Mouse (Mus musculus): ENCODE measurements at regions not wholly inside any gene's neighbourhood (a gene's known extent, or its start where the extent isn't known, plus 50 kb on each side); places are given as distances from the start of the nearest gene placed in this dataset.

DNA sequence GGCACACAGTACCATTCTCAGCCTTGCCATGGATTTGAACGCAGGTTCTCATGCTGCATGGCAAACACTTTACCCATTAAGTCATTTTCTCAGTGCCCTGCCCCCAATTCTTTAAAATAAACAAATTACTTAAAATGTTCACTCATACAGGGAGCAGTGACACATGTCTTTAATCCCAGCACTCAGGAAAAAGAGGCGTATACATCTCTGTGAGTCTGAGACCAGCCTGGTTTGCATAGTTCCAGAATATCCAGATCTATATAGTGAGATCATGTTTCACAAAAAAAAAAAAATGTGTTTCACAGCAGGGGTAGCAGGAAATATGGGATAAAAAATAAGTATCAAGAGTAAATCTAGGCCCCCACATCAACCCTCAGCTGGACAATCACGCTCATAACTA is 191.5 kb downstream of the Rps12 start:
- H3K4me3 ChIP-seq (ENCODE audit: low read depth, low read length): no peak overlapping the region
- no peak overlapping the region for H3K27ac ChIP-seq (ENCODE audit: low read length)
- H3K27me3 ChIP-seq (replicated peaks; ENCODE audit: insufficient read depth, low read length): no peaks in the 10 kb centered on the region
- no peaks in the 10 kb centered on the region for H3K9me3 ChIP-seq (ENCODE audit: low read length)
- WGBS: 61% methylated on average over 3 of the region's 3 CpGs
- DNase-seq (ENCODE audit: low spot score) (no peak), ATAC-seq (no peak)
- no peaks in the 10 kb centered on the region for H3K36me3 ChIP-seq (ENCODE audit: insufficient read depth, low read length)
- no peak overlapping the region for H3K4me2 ChIP-seq (replicated peaks; ENCODE audit: low read depth, low read length)
- no peak overlapping the region for H3K9ac ChIP-seq (replicated peaks; ENCODE audit: low read depth)
- TF ChIP-seq EP300 (IDR thresholded peaks at IDR 0.05) (no peak), CTCF (IDR thresholded peaks at IDR 0.05) (no peak)
- no peaks in the 10 kb centered on the region for H3K4me1 ChIP-seq (ENCODE audit: insufficient read depth, low read depth, low read length)

DNA sequence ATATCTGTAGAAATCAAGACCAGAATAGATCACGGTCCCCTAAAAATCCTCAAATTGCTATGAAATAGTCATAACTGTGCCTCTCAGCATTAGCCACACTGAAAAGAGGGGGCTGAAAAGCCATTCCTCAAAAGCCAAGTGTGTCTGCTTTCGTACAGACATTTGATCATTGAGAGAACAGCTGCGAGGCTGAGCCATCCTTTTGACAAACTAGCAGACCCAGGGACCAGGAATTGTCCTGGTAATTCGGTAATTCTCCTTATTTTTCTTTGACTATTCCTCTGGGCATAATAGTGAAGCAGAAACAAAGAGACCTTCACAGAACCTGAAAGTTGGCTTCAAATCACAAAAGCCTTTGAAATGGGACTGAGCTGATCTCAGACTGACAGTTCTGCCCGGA is 206.8 kb downstream of the Rps12 start:
- no peaks in the 10 kb centered on the region for H3K36me3 ChIP-seq (ENCODE audit: insufficient read depth, low read length)
- H3K27me3 ChIP-seq (replicated peaks; ENCODE audit: insufficient read depth, low read length): no peaks in the 10 kb centered on the region
- no peak overlapping the region for H3K9ac ChIP-seq (replicated peaks; ENCODE audit: low read depth)
- DNase-seq (ENCODE audit: low spot score) (no peak), ATAC-seq (no peak)
- no peak overlapping the region for H3K27ac ChIP-seq (ENCODE audit: low read length)
- H3K4me2 ChIP-seq (replicated peaks; ENCODE audit: low read depth, low read length): no peak overlapping the region
- WGBS: 77% methylated on average over 5 of the region's 5 CpGs
- H3K4me3 ChIP-seq (ENCODE audit: low read depth, low read length): no peak overlapping the region
- no peaks in the 10 kb centered on the region for H3K9me3 ChIP-seq (ENCODE audit: low read length)
- no peak for TF ChIP-seq CTCF (IDR thresholded peaks at IDR 0.05)
- TF ChIP-seq EP300 (IDR thresholded peaks at IDR 0.05): no peak
- no peaks in the 10 kb centered on the region for H3K4me1 ChIP-seq (ENCODE audit: insufficient read depth, low read depth, low read length)

DNA sequence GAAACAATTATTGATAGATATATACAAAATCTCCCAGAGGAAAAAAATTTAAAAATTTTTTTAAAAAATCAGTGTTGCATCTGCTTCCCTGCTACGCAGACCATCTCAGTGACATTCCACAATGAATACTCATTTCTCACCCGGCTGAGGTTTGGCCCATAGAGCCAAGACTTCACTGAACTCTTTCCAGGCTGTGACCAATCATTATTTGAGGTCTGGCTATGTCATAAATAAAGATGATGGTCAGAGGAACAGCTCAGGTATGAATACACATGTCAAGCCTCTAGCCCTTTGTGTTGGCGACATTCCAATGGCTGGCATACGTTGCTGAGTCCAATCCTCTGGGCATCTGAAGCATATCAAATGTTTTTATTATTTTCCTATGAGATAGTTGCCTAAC is 216.1 kb downstream of the Rps12 start:
- Histone ChIP-seq H3K36me3 (ENCODE audit: insufficient read depth, low read length) (no peaks in the 10 kb centered on the region), H3K9ac (replicated peaks; ENCODE audit: low read depth) (no peak overlapping the region), H3K4me3 (ENCODE audit: low read depth, low read length) (no peak overlapping the region), H3K4me2 (replicated peaks; ENCODE audit: low read depth, low read length) (no peak overlapping the region), H3K4me1 (ENCODE audit: insufficient read depth, low read depth, low read length) (no peaks in the 10 kb centered on the region), H3K9me3 (ENCODE audit: low read length) (no peaks in the 10 kb centered on the region), H3K27me3 (replicated peaks; ENCODE audit: insufficient read depth, low read length) (no peaks in the 10 kb centered on the region), H3K27ac (ENCODE audit: low read length) (no peak overlapping the region)
- DNase-seq (ENCODE audit: low spot score) (no peak), ATAC-seq (no peak)
- 75% methylated on average over 4 of the region's 4 CpGs for WGBS
- TF ChIP-seq CTCF (IDR thresholded peaks at IDR 0.05) (no peak), EP300 (IDR thresholded peaks at IDR 0.05) (no peak)

DNA sequence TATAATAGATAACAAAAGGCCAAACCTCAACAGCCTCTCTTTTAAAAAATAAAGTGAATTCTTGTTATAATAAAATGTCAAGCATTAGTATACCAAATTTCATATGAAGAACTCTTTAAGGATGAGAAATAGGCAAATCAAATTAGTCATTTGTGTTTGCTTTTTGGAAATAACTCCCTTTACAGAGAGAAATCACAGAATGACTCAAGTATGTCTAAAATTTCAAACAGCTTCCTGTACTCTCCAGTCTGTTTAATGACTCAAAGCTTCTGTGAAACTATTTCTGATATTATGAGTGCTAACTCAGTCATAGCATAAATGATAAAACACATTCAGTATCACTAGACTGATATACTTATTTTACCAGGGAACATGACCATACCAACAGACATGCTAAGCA is 217.7 kb downstream of the Rps12 start:
- DNase-seq (ENCODE audit: low spot score): no peak
- TF ChIP-seq EP300 (IDR thresholded peaks at IDR 0.05): no peak
- no peak for TF ChIP-seq CTCF (IDR thresholded peaks at IDR 0.05)

DNA sequence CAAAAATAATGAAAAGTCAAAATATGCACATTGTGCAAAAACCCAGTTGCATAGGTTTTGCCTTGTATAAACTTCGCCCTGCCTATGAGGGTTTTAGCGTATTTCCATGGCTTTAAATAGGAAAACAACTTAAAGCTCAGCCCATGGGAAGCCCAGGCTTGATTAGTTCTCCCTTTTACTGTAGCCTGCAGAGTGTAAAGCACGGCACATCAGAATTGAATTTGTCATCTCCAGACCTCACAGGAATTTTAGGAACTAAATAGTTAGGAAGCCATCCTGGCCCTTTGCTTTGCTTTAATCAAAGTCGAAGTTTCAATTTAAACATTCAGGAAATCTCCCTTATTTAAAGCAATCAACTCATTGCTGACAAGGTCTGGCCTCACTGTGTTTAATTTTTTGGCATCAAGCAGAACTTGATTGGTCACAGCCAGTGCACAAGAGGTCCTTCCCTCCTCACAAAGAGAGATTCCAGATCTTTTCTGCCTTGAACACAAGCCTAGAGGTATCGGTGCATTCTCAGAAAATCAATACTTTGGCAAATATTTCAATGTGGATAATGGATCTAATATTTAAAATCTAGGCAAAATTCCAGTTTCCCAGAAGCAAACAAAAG is 211.8 kb upstream of the Eya4 start:
- ATAC-seq (no peak), DNase-seq (ENCODE audit: low spot score) (no peak)
- H3K9ac ChIP-seq (replicated peaks; ENCODE audit: low read depth): no peak overlapping the region
- no peaks in the 10 kb centered on the region for H3K36me3 ChIP-seq (ENCODE audit: insufficient read depth, low read length)
- WGBS: 88% methylated on average over 5 of the region's 5 CpGs
- no peaks in the 10 kb centered on the region for H3K9me3 ChIP-seq (ENCODE audit: low read length)
- no peak for TF ChIP-seq EP300 (IDR thresholded peaks at IDR 0.05)
- TF ChIP-seq CTCF (IDR thresholded peaks at IDR 0.05): no peak
- no peak overlapping the region for H3K4me2 ChIP-seq (replicated peaks; ENCODE audit: low read depth, low read length)
- H3K4me1 ChIP-seq (ENCODE audit: insufficient read depth, low read depth, low read length): no peaks in the 10 kb centered on the region
- no peak overlapping the region for H3K4me3 ChIP-seq (ENCODE audit: low read depth, low read length)
- H3K27me3 ChIP-seq (replicated peaks; ENCODE audit: insufficient read depth, low read length): no peaks in the 10 kb centered on the region
- no peak overlapping the region for H3K27ac ChIP-seq (ENCODE audit: low read length)

More for the DNA sequence above, 217.7 kb downstream of the Rps12 start:
- H3K27me3 ChIP-seq (replicated peaks; ENCODE audit: insufficient read depth, low read length): no peaks in the 10 kb centered on the region
- H3K9ac ChIP-seq (replicated peaks; ENCODE audit: low read depth): no peak overlapping the region
- no peak overlapping the region for H3K4me2 ChIP-seq (replicated peaks; ENCODE audit: low read depth, low read length)
- H3K9me3 ChIP-seq (ENCODE audit: low read length): no peaks in the 10 kb centered on the region
- no peaks in the 10 kb centered on the region for H3K36me3 ChIP-seq (ENCODE audit: insufficient read depth, low read length)
- no peak overlapping the region for H3K27ac ChIP-seq (ENCODE audit: low read length)
- H3K4me3 ChIP-seq (ENCODE audit: low read depth, low read length): no peak overlapping the region
- no peaks in the 10 kb centered on the region for H3K4me1 ChIP-seq (ENCODE audit: insufficient read depth, low read depth, low read length)
- ATAC-seq: no peak

DNA sequence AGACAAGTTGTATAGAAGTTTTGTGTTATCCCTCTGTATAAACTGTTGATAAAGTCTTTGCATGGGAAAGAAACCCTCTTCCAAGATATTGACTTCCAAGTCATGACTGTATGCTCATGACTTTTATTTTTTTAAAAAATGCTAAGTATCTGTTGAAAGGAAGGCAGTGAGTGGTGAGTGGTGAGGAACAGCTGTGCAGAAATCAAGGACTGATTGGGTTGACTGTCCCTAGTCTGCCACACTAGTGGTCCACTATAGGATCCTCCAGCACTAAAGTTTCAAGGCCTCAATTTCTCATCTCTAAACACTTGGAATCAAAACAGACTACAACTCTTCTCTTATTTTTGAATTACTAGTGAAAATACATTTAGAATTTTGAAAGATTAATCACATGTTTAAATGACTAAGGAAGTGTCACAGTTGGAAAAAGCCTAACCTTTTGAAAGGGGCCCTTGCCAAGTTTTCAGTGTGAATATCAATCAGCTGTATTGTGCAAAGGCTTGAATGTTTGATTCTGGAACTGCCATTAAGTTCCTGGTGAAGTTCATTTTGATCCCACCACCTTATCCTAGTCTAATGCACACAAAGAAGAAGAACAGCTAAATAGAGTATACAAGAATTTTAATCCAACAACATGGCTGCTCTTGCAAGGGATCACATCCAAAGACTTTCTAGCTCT is 209.5 kb upstream of the Eya4 start:
- no peaks in the 10 kb centered on the region for H3K36me3 ChIP-seq (ENCODE audit: insufficient read depth, low read length)
- H3K4me3 ChIP-seq (ENCODE audit: low read depth, low read length): no peak overlapping the region
- H3K4me1 ChIP-seq (ENCODE audit: insufficient read depth, low read depth, low read length): no peaks in the 10 kb centered on the region
- TF ChIP-seq EP300 (IDR thresholded peaks at IDR 0.05): no peak
- TF ChIP-seq CTCF (IDR thresholded peaks at IDR 0.05): no peak
- no peaks in the 10 kb centered on the region for H3K27me3 ChIP-seq (replicated peaks; ENCODE audit: insufficient read depth, low read length)
- no peak overlapping the region for H3K9ac ChIP-seq (replicated peaks; ENCODE audit: low read depth)
- H3K27ac ChIP-seq (ENCODE audit: low read length): no peak overlapping the region
- ATAC-seq (peak; percentile 53; the same call in 1 of the 2 replicates), DNase-seq (ENCODE audit: low spot score) (no peak)
- H3K4me2 ChIP-seq (replicated peaks; ENCODE audit: low read depth, low read length): no peak overlapping the region
- no peaks in the 10 kb centered on the region for H3K9me3 ChIP-seq (ENCODE audit: low read length)

All from lung, postnatal 0 days (tissue).